Mouse (Mus musculus) gastrocnemius, postnatal 10 days (tissue): ENCODE measurements at regions not wholly inside any gene's neighbourhood (a gene's known extent, or its start where the extent isn't known, plus 50 kb on each side); places are given as distances from the start of the nearest gene placed in this dataset.

Experiments used
- DNase-seq: peaks from one replicate; pipeline ENCODE4 v3.0.0; 2021; ENCODE audit warnings: mixed read lengths

DNA sequence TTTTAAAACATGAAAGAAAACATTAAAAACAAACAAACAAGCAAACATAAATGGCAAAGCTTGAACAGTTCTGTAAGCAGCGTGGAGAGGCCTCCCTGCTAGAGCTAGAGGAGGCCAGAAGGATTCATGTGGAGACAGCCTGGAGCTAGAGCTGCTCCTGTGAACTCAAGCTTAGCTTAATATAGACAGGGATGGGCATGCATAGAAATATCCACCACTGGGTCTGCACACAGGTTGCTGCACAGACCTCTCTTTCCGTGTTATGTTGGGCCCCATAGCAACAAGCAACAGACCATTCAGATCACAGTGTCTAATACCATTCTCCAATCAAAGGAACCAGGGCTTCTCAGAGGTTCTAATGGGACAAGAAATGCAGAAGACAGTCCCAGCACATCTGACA, 122.9 kb upstream of the Magi3 start:
- no peak for DNase-seq

- no peak for DNase-seq
Observed at GRCm38 (mm10) chr3:104342220-104342619, 122.0 kb upstream of the Magi3 start.

DNA sequence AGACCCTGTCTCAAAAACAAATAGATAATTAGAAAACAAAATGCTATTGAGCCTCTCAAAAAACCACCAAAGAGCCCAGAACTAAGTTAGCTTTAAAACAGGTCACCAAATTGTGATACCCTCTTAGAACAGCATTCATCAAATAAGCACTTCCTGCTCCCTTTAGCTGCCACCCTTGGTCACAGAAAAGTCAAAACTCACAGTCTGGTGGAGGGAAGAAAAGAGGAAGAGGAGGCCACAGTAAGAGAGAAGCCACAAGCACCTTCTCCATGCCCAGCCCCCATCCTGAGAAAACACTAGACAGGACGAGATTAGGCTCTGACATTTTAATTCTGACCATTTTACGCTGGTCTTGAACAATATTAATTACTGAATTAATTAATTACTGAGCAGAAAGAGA, 120.2 kb upstream of the Magi3 start:
- DNase-seq: no peak

- no peak for DNase-seq
Observed at GRCm38 (mm10) chr3:104336867-104337266, 116.7 kb upstream of the Magi3 start.

GRCm38 (mm10) chr3:104336308-104336707, 116.1 kb upstream of the Magi3 start:
- no peak for DNase-seq

- no peak for DNase-seq
Observed at GRCm38 (mm10) chr3:104334760-104335159, 114.6 kb upstream of the Magi3 start.

DNA sequence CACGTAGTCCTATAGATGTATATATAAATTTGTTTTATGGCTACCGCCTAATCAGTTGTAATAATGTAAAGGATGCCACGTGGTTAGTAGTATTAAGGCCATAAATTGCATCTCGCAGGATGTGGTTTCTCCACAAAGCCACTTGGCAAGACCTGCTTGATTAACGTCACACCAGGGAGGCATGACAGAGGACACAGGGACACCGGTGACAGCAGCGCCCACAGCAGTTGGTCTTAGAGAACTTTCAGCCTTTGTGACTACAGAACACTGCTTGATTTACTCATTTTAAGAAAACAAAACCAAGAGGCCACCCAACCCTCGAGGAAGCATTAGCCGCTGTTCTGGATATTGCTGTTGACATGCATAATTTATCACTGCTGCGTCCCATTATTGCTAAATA, 113.2 kb upstream of the Magi3 start:
- no peak for DNase-seq

- DNase-seq: no peak
Observed at GRCm38 (mm10) chr3:104330646-104331045, 110.5 kb upstream of the Magi3 start.

GRCm38 (mm10) chr3:104327829-104328228, 107.7 kb upstream of the Magi3 start:
- no peak for DNase-seq

- DNase-seq: no peak
Observed at GRCm38 (mm10) chr3:104327034-104327729, 107.0 kb upstream of the Magi3 start.

DNA sequence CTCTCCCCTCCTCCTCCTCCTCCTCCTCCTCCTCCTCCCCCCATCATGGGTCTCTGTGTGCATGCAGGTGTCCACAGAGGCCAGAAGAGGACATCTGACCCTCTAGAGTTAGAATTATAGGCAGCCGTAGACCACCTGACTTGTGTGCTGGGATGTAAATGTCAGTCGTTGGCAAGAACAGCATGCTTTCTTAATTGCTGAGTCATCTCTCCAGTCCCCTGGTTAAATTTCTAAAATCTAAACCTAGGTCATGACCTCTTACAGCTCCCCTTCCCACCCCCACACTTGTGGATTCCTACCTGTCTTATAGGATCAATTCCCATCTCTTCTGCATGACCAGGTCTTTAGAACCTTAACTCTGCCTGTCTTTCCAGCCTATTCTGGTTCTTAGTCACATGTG, 102.4 kb upstream of the Magi3 start:
- DNase-seq: no peak

DNA sequence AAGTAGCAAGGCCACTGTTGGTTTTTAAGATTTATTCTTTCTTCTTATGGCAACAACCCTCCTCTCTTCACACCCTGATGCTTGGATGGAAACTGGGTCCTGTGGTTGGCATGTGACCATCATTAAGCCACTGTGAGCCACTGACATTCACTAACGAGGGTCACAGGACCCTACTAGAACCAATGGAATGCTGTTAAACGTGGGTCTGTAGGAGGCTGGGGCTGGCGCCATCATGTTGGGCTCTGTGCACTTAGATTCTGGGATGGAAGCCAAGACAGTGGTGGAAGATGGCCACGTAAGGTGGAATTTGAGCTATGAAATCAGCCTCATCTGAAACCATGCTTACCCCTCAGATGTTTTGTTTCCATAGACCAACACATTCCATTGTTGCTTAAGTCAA, 100.2 kb upstream of the Magi3 start:
- peak; percentile 27 for DNase-seq

GRCm38 (mm10) chr3:104319377-104319776, 99.2 kb upstream of the Magi3 start:
- no peak for DNase-seq

DNA sequence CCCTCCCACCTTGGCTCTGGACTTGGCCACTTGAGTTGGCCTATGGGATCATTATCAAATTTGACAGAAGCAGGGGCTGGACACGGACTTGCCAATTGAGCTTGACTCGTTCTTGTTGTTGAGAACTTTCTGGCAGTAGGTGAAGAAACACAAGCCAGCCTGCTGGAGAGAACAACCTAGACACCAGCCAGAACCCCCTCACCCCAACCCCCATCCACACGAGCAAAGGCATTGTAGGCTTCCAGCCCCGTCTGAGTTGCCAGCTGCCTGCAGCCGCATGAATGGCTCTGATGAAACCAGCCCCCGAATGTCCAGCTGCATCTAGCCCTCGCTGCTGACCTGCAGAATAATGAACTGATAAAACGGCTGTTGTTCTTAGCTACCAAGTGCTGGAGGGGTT, 98.7 kb upstream of the Magi3 start:
- peak; percentile 25 for DNase-seq

- no peak for DNase-seq
Observed at GRCm38 (mm10) chr3:104317528-104317927, 97.4 kb upstream of the Magi3 start.

DNA sequence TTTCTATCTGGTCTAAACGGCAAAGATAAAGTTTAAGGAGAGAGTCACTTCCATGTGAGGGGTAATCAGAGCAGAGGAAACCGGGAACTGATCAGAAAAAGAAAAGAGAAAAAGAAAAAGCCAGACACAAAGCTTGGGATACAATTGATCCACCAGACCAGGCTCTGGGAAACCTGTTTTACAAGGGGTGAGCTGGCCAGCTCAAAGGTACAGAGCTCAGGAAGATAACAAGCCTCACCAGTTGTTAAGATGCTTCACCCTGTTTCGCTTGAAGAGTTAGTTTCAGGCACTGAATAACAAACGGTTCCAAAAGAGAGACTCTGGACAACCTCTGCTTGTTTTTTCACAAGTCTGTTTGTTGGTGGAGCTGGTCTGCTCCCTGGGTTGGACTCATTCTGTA, 92.9 kb upstream of the Magi3 start:
- DNase-seq: no peak

DNA sequence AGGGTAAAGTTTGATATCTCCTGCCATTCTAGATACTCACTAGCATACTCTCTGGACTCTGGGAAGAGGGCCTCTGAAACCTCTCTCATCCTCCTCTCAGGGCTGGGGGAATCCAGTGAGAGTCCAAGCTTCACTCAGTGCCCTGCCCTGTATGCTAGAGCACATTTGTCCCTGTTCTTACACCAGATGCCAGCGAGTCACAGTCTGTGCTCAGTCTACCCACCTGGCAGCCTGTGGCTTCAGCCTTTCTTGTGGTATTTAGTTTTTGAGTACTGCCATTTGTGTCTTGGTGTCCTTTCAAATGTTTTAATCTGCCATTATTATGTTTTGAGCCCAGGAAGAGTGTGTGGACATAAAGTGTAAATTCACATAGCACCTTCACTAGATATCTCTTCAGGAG, 86.8 kb upstream of the Magi3 start:
- no peak for DNase-seq

DNA sequence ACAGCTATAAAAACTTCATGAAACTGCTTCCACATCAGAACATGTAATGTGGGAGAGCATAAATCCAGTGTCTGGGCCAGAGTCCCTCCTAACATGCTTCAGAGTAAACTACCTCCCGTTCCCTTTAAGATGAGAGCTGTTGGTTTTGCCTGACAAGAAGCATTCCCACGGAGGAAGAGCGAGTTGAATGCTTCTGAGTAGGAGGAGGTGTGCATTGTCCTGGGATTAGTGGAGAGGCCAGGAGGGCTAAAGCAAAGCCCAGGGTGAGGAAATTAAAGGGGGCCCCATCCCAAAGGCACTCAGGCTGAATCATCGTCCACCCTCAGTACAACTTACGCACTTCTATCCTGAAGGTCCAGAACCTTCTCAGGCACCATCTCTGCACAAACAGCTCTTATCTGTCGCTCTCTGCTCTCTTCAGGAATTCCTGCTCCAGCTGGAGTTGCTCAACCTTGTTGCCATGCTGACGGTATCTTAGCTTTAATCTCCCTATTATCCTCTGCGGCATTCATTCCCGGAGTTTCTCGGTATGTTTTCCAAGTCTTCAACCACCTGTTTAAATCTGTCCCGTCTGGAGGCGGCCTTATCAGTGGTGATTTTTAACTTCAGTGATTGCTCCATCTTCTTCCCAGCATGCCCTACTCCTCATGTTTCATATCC, 85.9 kb upstream of the Magi3 start:
- no peak for DNase-seq

- peak; percentile 13 for DNase-seq
Observed at GRCm38 (mm10) chr3:104303577-104303976, 83.4 kb upstream of the Magi3 start.

- no peak for DNase-seq
Observed at GRCm38 (mm10) chr3:104300201-104300600, 80.0 kb upstream of the Magi3 start.

DNA sequence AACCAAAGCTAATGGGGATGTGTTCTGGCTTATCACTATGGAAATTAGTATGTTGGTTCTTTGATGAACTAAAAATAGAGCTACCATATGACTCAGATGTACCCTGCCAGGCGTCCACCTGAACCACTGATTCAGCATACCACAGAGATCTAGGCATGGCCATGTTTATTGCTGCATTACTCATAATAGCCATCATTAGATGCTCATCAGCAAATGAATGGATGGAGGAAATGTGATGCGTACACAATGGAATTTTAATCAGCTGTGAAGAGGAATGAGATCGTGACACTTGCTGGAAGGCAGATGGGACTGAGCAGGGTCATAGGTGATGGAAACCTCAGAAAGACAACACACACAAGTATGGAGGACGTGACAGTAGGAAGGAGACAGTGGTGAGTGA, 78.7 kb upstream of the Magi3 start:
- DNase-seq: no peak

- no peak for DNase-seq
Observed at GRCm38 (mm10) chr3:104298409-104298808, 78.2 kb upstream of the Magi3 start.

- no peak for DNase-seq
Observed at GRCm38 (mm10) chr3:104297112-104297511, 76.9 kb upstream of the Magi3 start.

DNA sequence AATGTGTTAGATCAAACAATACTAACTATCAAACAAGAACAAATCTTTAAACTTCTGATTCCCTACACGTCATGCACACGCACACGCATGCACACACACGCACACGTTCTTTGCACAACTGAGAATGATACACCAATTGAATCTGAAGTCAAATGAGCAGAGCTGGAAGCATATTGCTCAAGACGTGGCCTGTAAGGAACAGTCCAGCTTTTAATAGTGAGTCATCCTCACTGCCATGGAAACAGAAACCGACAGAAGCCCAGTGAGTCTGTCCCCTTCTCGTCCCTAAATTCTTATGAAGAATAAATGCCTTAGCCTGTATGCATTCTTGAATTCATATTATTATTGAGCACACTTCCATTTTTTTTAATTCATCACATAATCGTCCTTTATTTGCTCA, 75.7 kb upstream of the Magi3 start:
- DNase-seq: no peak
